Mouse (Mus musculus): ENCODE data around the gene Atp2b2.

- TF ChIP-seq CTCF (IDR thresholded peaks at IDR 0.05; ENCODE audit: low read depth, low read length) (no peak), POLR2A (IDR thresholded peaks at IDR 0.05; ENCODE audit: borderline replicate concordance, low read depth, low read length) (no peak)
These were observed 186.2 kb downstream of the Atp2b2 start for GRCm38 (mm10) chr6:113856095-113856646.

Data from bone marrow macrophage, adult 2 months (primary cell).